ENCODE assay signal across 8 mouse cellular contexts in genomic region chr8:36346682-36347324, GRCm38 (mm10).
DNase-seq lines count a peak whose midpoint lies in the region; ATAC-seq and TF ChIP-seq lines count a peak whose summit lies in the region.

No protein-coding gene starts in this region.

- CTCF ChIA-PET in Patski (lab: Charles Lee): interaction anchor here (0.7 to 9.5 kb wide), 4 partner anchors 145 to 153 kb away, joined by 3 to 59 read pairs (median 3); no protein-coding TSS in a partner anchor

- POLR2A ChIA-PET in Patski (lab: Charles Lee): no interaction called here

- peak; percentile 53 for DNase-seq in Patski (ENCODE audit: low read depth, low spot score)
- DNase-seq in cerebellum, adult 8-10 months: peak; percentile 87
- DNase-seq in frontal cortex, postnatal 14 days (ENCODE audit: low spot score in 2 of 2): peak; percentile 37 to 64
- DNase-seq in left cerebral cortex, postnatal 10 days (ENCODE audit: extremely low spot score in 1 of 2, low spot score in 2 of 2): peak; percentile 63 to 82
- peak; percentile 69 for DNase-seq in skeletal muscle tissue, adult 2 months (ENCODE audit: low read depth, low spot score)

- TF ChIP-seq CTCF in Patski (IDR thresholded peaks at IDR 0.05): peak; percentile 98

- H3K4me2 ChIP-seq in midbrain, embryonic 12.5 days (replicated peaks): no peak overlapping the region

- H3K9ac ChIP-seq in midbrain, embryonic 12.5 days (replicated peaks): no peak overlapping the region

- no peaks in the 10 kb centered on the region for H3K9me3 ChIP-seq in midbrain, embryonic 12.5 days

- 48% methylated on average over 7 of the region's 7 CpGs for WGBS in midbrain, embryonic 12.5 days

- no peaks in the 10 kb centered on the region for H3K4me1 ChIP-seq in midbrain, embryonic 12.5 days

- no peak overlapping the region for H3K4me3 ChIP-seq in midbrain, embryonic 12.5 days

- ATAC-seq in Patski: peak; percentile 87
- ATAC-seq in inflammation-experienced regulatory T-cells, adult 6 months: peak; percentile 100
- ATAC-seq in midbrain, embryonic 12.5 days (ENCODE audit: low FRiP score, low read depth): peak; percentile 77
- ATAC-seq in erythroblast, adult 5-6 weeks (replicated peaks; ENCODE audit: low FRiP score, poor library complexity, severe bottlenecking): no peak

- peaks cover 3% of the 10 kb centered on the region for H3K27me3 ChIP-seq in Patski
- H3K27me3 ChIP-seq in midbrain, embryonic 12.5 days: no peaks in the 10 kb centered on the region

- H3K27ac ChIP-seq in midbrain, embryonic 12.5 days (replicated peaks): no peak overlapping the region

- intact Hi-C loops in left cerebral cortex, postnatal 10 days (cut with DNase I): loop anchor here (1.0 to 10.0 kb wide), 2 partner anchors 145 to 482 kb away; no protein-coding TSS in a partner anchor

- H3K36me3 ChIP-seq in midbrain, embryonic 12.5 days: no peaks in the 10 kb centered on the region

- in situ Hi-C loops in Patski (cut with MboI; ENCODE audit: low pct_unique_long_range_greater_than_20kb): loop anchor here (5.0 to 10.0 kb wide), 3 partner anchors 145 to 622 kb away; no protein-coding TSS in a partner anchor
